Mouse (Mus musculus): Measurements from ENCODE around the gene Golim4. TPM values are rescaled to one million over a fixed set of nuclear protein-coding genes. Genes with fewer than 3 reads are reported as not detected.

Golim4 gene
- 12.2 TPM for polyA plus RNA-seq (2017; shearing (Covaris generic))

GRCm38 (mm10) chr3:75956551-75957302 is at the start of gene Golim4:
Gene Golim4, minus strand, starts transcription at chr3:75956949.

Other genes with a start within 250 kb of the Golim4 start
- not detected for gene Gm29133, start 208.8 kb downstream of the Golim4 start, polyA plus RNA-seq (2017; shearing (Covaris generic))
- gene Fstl5, start 117.3 kb upstream of the Golim4 start, polyA plus RNA-seq (2017; shearing (Covaris generic)), result 0.04 TPM

All from CD4-positive, CD25-positive, alpha-beta regulatory T cell (primary cell).